Mouse (Mus musculus) MEL (cell line): ENCODE results near the gene Islr2.

Experiments
- CHD1 ChIP-seq: IDR thresholded peaks from 2 replicates; pipeline ENCODE4 v1.6.1; 2012; ENCODE audit warnings: low read depth, mild to moderate bottlenecking, inconsistent platforms, low read length, improper control_type of control experiment
- CTCF ChIP-seq, 3 experiments: IDR thresholded peaks in 2 of 3; conservative IDR thresholded peaks in 1 of 3; 2 replicates each; pipeline ENCODE4 v1.5.1; 2011 to 2012; ENCODE audit warnings: low read length in 3 of 3, low read depth in 2 of 3, mild to moderate bottlenecking in 2 of 3, improper control_type of control experiment in 1 of 3, inconsistent platforms in 1 of 3, mixed read lengths in 1 of 3, moderate library complexity in 1 of 3; ENCODE audit not compliant: control insufficient read depth in 1 of 3, insufficient read depth in 1 of 3, poor library complexity in 1 of 3, severe bottlenecking in 1 of 3
- E2F4 ChIP-seq: IDR thresholded peaks from 2 replicates; pipeline ENCODE4 v1.6.1; 2011; ENCODE audit warnings: low read depth, low read length, improper control_type of control experiment, borderline replicate concordance
- EP300 ChIP-seq, 2 experiments: IDR thresholded peaks; 2 replicates each; pipeline ENCODE4 v1.6.1; 2011; ENCODE audit warnings: improper control_type of control experiment in 2 of 2, low read length in 2 of 2, low read depth in 1 of 2, mild to moderate bottlenecking in 1 of 2
- GATA1 ChIP-seq: IDR thresholded peaks from 2 replicates; pipeline ENCODE4 v1.6.1; 2011; ENCODE audit warnings: low read depth, low read length, improper control_type of control experiment
- HCFC1 ChIP-seq: IDR thresholded peaks from 2 replicates; pipeline ENCODE4 v1.6.1; 2012; ENCODE audit warnings: low read depth, mild to moderate bottlenecking, inconsistent platforms, low read length, improper control_type of control experiment, moderate library complexity
- MAFK ChIP-seq: IDR thresholded peaks from 2 replicates; pipeline ENCODE4 v1.6.1; 2011; ENCODE audit warnings: low read depth, mild to moderate bottlenecking, low read length, improper control_type of control experiment, borderline replicate concordance
- POLR2A ChIP-seq, 2 experiments: IDR thresholded peaks; 2 replicates each; pipeline ENCODE4 v1.6.1; 2011 to 2012; ENCODE audit warnings: low read length in 2 of 2, mild to moderate bottlenecking in 2 of 2, control low read depth in 1 of 2, improper control_type of control experiment in 1 of 2, low read depth in 1 of 2, moderate library complexity in 1 of 2; ENCODE audit not compliant: control insufficient read depth in 1 of 2, insufficient read depth in 1 of 2, poor library complexity in 1 of 2
- SMC3 ChIP-seq: IDR thresholded peaks from 2 replicates; pipeline ENCODE4 v1.6.1; 2011; ENCODE audit warnings: low read depth, low read length, improper control_type of control experiment
- TCF12 ChIP-seq: IDR thresholded peaks from 2 replicates; pipeline ENCODE4 v1.6.1; 2014; ENCODE audit warnings: low read depth, mild to moderate bottlenecking, inconsistent platforms, low read length, improper control_type of control experiment, moderate library complexity
- UBTF ChIP-seq: IDR thresholded peaks from 2 replicates; pipeline ENCODE4 v1.6.1; 2012; ENCODE audit warnings: low read depth, mild to moderate bottlenecking, inconsistent platforms, low read length, improper control_type of control experiment, moderate library complexity, borderline replicate concordance; ENCODE audit not compliant: insufficient read depth
- ZC3H11A ChIP-seq: IDR thresholded peaks from 2 replicates; pipeline ENCODE4 v1.6.1; 2012; ENCODE audit warnings: low read depth, mild to moderate bottlenecking, inconsistent platforms, low read length, improper control_type of control experiment
- ZNF384 ChIP-seq: IDR thresholded peaks from 2 replicates; pipeline ENCODE4 v1.6.1; 2012; ENCODE audit warnings: low read depth, mild to moderate bottlenecking, inconsistent platforms, low read length, improper control_type of control experiment

DNA sequence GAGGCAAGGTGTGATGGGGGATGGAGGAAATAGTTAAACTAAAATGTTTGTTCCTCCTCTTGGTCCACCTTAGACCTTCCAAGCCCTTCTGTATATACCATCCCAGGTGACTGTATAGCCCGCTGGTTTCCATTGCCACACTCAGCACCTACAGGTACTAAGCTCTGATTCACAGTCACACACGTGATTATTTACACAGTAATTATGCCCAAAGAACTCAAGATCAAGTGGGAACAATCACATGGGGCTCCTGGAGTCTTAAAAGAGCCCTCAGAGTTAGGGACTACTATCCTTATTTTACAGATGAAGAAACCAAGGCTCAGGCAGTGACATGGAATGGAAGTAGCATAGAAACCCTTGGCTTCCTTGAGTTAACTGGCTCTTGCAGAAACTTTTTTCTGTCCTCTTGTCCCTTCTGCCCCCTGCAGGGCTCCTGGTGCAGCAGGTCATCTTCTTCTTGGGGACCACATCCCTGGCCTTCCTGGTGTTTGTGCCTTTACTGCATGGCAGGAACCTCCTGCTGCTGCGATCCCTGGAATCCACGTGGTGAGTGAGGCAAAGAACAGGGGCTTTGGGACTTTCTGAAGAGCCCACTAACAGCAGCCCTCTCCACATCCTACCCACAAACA is 53.3 kb downstream of the Islr2 start:
- TF ChIP-seq CTCF (IDR thresholded peaks at IDR 0.05 in 2 of 3, conservative IDR thresholded peaks at IDR 0.05 in 1 of 3; ENCODE audit: control insufficient read depth in 1 of 3, insufficient read depth in 1 of 3, low read depth in 2 of 3, low read length in 3 of 3, poor library complexity in 1 of 3, severe bottlenecking in 1 of 3), result no peak
- no peak for TF ChIP-seq CHD1
- no peak for TF ChIP-seq HCFC1
- no peak for TF ChIP-seq TCF12
- TF ChIP-seq UBTF, result no peak
- TF ChIP-seq ZC3H11A, result no peak
- no peak for TF ChIP-seq MAFK
- TF ChIP-seq POLR2A (IDR thresholded peaks at IDR 0.05; ENCODE audit: control insufficient read depth in 1 of 2, insufficient read depth in 1 of 2, low read depth in 1 of 2, low read length in 2 of 2, poor library complexity in 1 of 2), result no peak
- no peak for TF ChIP-seq ZNF384
- TF ChIP-seq SMC3, result no peak
- TF ChIP-seq E2F4, result no peak
- TF ChIP-seq GATA1, result no peak
- TF ChIP-seq EP300 (IDR thresholded peaks at IDR 0.05; ENCODE audit: low read depth in 1 of 2, low read length in 2 of 2), result no peak
